9 mouse cellular contexts compared by ENCODE assay signal in the genomic region with DNA sequence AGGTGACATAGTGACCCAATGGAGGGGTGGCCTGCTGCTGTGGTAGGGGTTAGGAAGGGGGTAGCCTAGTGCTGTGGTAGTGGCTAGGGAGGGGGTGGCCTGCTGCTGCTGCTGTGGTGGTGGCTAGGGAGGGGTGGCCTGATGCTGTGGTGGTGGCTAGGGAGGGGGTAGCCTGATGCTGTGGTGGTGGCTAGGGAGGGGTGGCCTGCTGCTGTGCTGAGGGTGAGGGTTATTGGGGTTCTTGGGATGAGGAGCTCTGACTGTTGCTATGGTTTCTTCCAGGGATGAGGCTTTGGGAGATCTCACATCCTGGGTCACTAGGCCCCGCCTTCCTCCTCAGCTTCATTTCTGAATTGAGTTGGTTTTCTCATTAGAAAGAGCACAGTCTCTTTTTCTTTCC. TPM values are rescaled to one million over a fixed set of nuclear protein-coding genes. Genes with fewer than 3 reads are reported as not detected.
DNase-seq lines count a peak whose midpoint lies in the region; ATAC-seq and TF ChIP-seq lines count a peak whose summit lies in the region.
"Had no signal": no experiment of that assay in that cellular context is flagged by ENCODE, and none has a peak within 500 bp of the region (broad histone marks: within the 10 kb centered on the region; RNA-seq: fewer than 3 reads in every experiment).

No protein-coding gene starts in this region.

- no peak overlapping the region for H3K9ac ChIP-seq in forebrain, embryonic 15.5 days (replicated peaks)
- no peak overlapping the region for H3K9ac ChIP-seq in liver, embryonic 12.5 days
- H3K9ac ChIP-seq in neural tube, embryonic 15.5 days (replicated peaks): no peak overlapping the region

- peak overlapping the region; percentile 36; the same call in 1 of the 2 replicates for H3K27ac ChIP-seq in layer of hippocampus, adult 2 months
- H3K27ac ChIP-seq in forebrain, embryonic 15.5 days (replicated peaks): no peak overlapping the region
- no peak overlapping the region for H3K27ac ChIP-seq in liver, embryonic 12.5 days
- H3K27ac ChIP-seq in neural tube, embryonic 15.5 days (replicated peaks): no peak overlapping the region

- H3K4me2 ChIP-seq in forebrain, embryonic 15.5 days (replicated peaks): no peak overlapping the region
- H3K4me2 ChIP-seq in liver, embryonic 12.5 days: no peak overlapping the region
- H3K4me2 ChIP-seq in neural tube, embryonic 15.5 days: no peak overlapping the region

- H3K9me3 ChIP-seq in forebrain, embryonic 15.5 days: no peaks in the 10 kb centered on the region
- no peaks in the 10 kb centered on the region for H3K9me3 ChIP-seq in liver, embryonic 12.5 days (replicated peaks)
- H3K9me3 ChIP-seq in neural tube, embryonic 15.5 days (replicated peaks): no peaks in the 10 kb centered on the region

- 91% methylated on average over 1 of the region's 1 CpGs for WGBS in forebrain, embryonic 15.5 days
- 62% methylated on average over 1 of the region's 1 CpGs for WGBS in liver, embryonic 12.5 days (ENCODE audit: insufficient replicate concordance)
- WGBS in neural tube, embryonic 15.5 days: 90% methylated on average over 1 of the region's 1 CpGs

- peaks cover 25% of the 10 kb centered on the region for H3K4me1 ChIP-seq in forebrain, embryonic 15.5 days
- H3K4me1 ChIP-seq in liver, embryonic 12.5 days: 0 out of 2 replicates have a peak, but pooled peaks cover 14% of the 10 kb centered on the region
- H3K4me1 ChIP-seq in neural tube, embryonic 15.5 days: peaks cover 12% of the 10 kb centered on the region

- TF ChIP-seq CTCF in layer of hippocampus, adult 2 months (conservative IDR thresholded peaks at IDR 0.05): no peak

- H3K27me3 ChIP-seq in forebrain, embryonic 15.5 days: no peaks in the 10 kb centered on the region
- H3K27me3 ChIP-seq in liver, embryonic 12.5 days (replicated peaks): no peaks in the 10 kb centered on the region
- H3K27me3 ChIP-seq in neural tube, embryonic 15.5 days (replicated peaks): no peaks in the 10 kb centered on the region

- ATAC-seq in forebrain, embryonic 15.5 days (replicated peaks): peak; percentile 82
- peak; percentile 79 for ATAC-seq in liver, embryonic 12.5 days
- peak; percentile 89 for ATAC-seq in neural tube, embryonic 15.5 days (ENCODE audit: low FRiP score)

- DNase-seq in layer of hippocampus, adult 2 months (ENCODE audit: low spot score in 2 of 2): no peak
- DNase-seq in layer of hippocampus, adult 9-10 months (ENCODE audit: low spot score): no peak
- no peak for DNase-seq in urinary bladder, postnatal 10 days (ENCODE audit: low spot score)
- no peak for DNase-seq in thymus, adult 18-20 months
- DNase-seq in left cerebral cortex, postnatal 4 days: no peak
- DNase-seq: cerebellum, adult 18-20 months had no signal

- H3K36me3 ChIP-seq in forebrain, embryonic 15.5 days: no peaks in the 10 kb centered on the region
- peaks cover 2% of the 10 kb centered on the region; the same call in 1 of the 2 replicates for H3K36me3 ChIP-seq in liver, embryonic 12.5 days
- no peaks in the 10 kb centered on the region for H3K36me3 ChIP-seq in neural tube, embryonic 15.5 days

- intact Hi-C loops in left cerebral cortex, postnatal 4 days (cut with DNase I): no loop called here

- no peak overlapping the region for H3K4me3 ChIP-seq in layer of hippocampus, adult 2 months
- no peak overlapping the region for H3K4me3 ChIP-seq in forebrain, embryonic 15.5 days
- H3K4me3 ChIP-seq in liver, embryonic 12.5 days: no peak overlapping the region
- H3K4me3 ChIP-seq in neural tube, embryonic 15.5 days (replicated peaks): no peak overlapping the region

RNA-seq across cellular contexts. Expression of gene Sirpa, which starts 10.9 kb away (rescaled TPM):
- 100 to 1,000 TPM; 279 to 289 TPM for total RNA-seq in layer of hippocampus, adult 2 months (2021)
- 26.7 and 28.5 TPM in 2 replicates for polyA plus RNA-seq in forebrain, embryonic 15.5 days (2015; fragmentation: Nextera tagmentation; extraction: Ambion mirVana)
- 20.7 and 22.6 TPM in 2 replicates for polyA plus RNA-seq in liver, embryonic 12.5 days (2016; fragmentation: Nextera tagmentation; extraction: Ambion mirVana)
- 31.4 and 36.4 TPM in 2 replicates for polyA plus RNA-seq in neural tube, embryonic 15.5 days (2015; fragmentation: Nextera tagmentation; extraction: Ambion mirVana)
- 100 to 1,000 TPM; 110 to 121 TPM for total RNA-seq in left cerebral cortex, postnatal 4 days (2021)
